Mouse (Mus musculus) cerebellum, adult (tissue): ENCODE results near the gene Cnn2.
"Not testable (repeated sequence)": the region's sequence is repeated elsewhere in the genome, so short reads cannot be mapped to it uniquely, and the experiment has no call there.

Source experiments
- ATAC-seq: cut with Nextera tagmentation; 2 replicates; pipeline ENCODE4 v1.9.2; 2017; ENCODE audit warnings: mild to moderate bottlenecking, moderate library complexity, mixed read lengths; ENCODE audit not compliant: insufficient number of reproducible peaks, low FRiP score, low TSS enrichment

Cnn2 gene

DNA sequence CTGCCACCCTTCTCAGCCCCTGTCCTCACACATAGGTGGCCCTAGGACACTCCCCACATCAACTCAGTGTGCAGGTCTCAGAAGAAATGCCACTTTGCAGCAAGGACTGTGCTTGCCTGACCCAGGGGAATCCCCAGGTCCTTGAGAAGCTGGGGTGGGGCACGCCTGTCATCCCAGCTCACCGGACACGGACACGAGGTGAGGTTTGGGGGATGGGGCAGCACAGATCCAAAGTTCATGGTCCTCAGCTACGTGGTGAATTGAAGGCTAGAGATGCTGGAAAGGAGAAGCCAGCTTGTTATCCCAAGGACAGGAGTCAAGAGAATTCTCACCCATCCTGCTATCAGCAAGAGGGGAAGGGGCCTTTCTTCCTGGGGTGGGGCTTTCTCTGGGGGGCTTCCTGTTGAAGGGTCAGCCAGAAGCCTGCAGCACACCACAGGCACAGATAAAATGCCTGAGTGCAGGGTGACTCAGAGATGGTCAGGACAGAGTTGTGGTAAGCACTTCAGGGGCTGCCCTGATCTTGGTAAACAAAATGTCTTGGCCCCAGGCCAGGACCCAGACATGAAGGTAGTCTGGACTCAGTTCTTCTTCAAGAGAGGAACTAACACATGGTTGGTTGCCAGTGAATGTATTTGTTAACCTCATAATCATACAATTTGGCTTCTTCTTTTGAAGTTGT is 44.6 kb downstream of the Cnn2 start:
- no peak for ATAC-seq

DNA sequence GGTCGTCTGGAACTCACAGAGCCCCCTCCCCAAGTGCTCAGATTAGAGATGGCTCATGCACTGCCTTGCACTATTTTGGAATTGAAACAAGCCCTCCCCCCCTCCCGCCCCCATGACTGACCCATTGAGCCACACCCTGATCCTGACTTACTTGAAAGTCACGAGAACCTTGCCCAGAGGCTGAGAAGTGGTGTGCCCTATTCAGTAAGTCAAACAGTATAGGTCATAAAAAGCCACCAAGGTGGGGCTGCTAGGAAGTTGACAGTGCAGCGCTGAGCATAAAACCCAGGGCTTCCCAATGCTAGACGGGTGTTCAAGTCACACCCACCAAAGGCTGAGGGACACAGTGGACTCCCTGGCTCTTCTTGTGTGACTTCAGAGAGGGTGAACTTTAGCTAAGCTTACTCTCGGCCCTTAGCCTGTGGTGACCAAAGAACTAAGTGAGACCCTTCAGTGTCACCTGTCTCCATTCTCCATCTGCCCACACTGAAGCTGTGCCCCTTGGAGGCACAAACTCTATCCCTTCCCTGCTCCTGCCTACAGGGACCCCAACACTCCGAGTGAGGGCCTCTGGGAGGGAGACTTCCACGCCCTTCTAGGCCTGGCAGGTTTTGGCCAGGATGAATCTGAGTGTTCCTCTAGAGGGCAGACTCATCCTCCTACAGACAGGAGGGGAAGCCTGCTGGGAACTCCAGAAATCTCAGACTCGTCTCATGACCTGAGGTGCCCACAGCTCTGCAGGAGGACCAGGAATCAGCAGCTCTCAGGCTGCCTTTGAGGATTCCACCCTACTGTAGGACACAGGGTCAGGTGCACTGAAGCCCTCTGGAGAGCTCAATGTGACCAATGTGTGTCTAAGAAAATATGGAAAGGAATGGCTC is 45.4 kb downstream of the Cnn2 start:
- ATAC-seq: peak; percentile 45; the same call in 1 of the 2 replicates

GRCm38 (mm10) chr10:80035148-80035547 is 46.8 kb downstream of the Cnn2 start:
- ATAC-seq: no peak

DNA sequence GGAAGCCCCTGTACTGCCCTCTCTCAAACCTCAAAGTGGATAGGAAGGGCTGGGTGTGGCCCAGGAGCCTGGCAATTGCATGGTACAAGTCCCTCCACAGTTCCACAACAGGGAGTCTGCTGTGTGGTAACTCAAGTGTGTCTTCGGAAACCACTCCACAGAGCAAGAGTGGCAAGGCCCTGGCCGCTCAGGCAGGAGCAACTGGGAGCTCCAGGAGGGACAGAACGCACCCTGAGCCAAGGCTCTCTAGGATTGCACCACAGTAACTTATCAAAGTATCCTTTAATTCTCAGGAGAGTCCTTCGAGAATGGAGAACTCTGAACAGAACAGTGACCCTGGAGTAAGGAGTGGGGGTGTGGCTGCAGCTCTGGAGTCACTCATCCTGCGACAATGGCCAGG is 47.3 kb downstream of the Cnn2 start:
- no peak for ATAC-seq

DNA sequence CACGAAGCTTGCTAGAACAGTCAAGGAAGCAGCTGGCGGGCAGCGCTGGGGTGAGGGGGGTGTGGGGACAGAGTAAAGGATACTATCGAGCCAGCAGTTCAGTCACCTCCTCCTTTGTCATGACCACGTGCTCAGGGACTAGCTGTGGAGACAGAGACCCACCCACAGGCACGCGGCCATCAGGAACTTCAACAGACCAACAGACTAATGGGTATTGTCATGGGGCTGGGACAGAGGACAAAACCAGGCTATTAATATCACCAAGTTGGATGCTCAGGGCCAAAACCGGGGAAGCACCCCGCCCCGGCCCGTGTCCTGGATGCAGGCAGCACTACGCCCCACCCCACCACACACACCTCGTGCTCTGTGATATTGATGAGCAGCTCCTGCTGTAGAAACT is 48.4 kb downstream of the Cnn2 start:
- no peak for ATAC-seq

GRCm38 (mm10) chr10:80039559-80039979 is 51.2 kb downstream of the Cnn2 start, which contains the start of gene Polr2e:
Gene Polr2e (minus strand): TSS chr10:80039795.
- peak; percentile 88 for ATAC-seq

DNA sequence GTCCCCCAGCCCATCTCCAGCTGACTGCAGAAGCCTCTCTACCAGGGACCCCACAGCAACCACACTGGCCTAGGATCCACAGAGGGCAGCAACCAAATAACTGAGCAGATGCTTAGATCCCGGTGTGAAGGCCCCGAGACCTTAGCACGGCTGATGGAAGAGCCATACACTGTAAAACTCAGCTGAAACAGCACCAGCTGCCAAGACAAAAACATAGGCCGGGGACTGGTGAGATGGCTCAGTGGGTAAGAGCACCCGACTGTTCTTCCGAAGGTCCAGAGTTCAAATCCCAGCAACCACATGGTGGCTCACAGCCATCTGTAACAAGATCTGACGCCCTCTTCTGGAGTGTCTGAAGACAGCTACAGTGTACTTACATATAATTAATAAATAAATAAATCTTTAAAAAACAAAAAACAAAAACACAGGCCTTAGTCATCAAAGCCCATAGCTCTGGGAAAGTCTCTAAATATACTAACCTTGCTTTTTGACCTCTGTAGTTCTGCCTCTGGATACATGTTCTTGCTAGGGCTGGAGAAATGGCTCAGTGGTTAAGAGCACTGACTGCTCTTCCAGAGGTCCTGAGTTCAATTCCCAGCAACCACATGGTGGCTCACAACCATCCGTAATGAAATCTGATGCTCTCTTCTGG is 53.2 kb downstream of the Cnn2 start:
- ATAC-seq: not testable (repeated sequence)

DNA sequence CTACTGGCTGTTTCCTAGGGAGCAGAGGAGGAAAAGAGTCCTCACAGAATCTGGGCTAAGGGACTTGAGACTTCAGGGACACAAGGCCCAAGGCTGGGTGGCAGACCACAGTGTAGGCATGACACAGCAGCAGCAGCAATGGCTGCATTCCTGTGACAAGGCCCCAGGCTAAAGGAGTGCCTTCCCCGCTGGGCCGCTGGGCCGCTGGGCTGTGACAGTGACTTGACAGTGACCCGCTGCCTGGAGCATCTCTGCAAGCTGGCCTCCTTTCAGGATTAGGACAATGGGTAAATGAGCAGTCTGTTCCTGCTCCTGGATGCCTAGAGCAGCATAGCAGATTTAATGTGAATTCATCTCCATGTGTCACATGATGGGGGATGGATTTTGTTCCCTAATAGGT is 55.7 kb downstream of the Cnn2 start:
- ATAC-seq: no peak

DNA sequence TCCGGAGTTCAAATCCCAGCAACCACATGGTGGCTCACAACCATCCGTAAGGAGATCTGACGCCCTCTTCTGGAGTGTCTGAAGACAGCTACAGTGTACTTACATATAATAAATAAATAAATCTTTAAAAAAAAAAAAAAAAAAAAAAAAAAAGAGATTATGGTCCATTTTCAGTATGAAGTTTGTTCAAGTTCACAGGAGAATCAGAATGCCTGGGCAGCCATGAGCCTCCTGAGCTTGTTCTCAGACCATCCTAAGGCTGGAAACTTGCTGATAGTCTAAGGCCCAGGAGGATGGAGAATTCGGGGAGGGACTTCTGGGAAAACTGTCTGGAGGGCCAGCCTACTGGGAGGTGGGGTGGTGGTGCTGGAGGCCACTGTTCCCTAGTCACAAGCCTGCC is 57.0 kb downstream of the Cnn2 start:
- not testable (repeated sequence) for ATAC-seq
